Mouse (Mus musculus): Measurements from ENCODE around the gene Esr2.

GRCm38 (mm10) chr12:76132591-76132990, 44.5 kb downstream of the Esr2 start:
- TF ChIP-seq POLR2A (IDR thresholded peaks at IDR 0.05; ENCODE audit: borderline replicate concordance, insufficient read depth, low read length): no peak
- no peak for TF ChIP-seq CTCF (IDR thresholded peaks at IDR 0.05; ENCODE audit: borderline replicate concordance, insufficient read depth, low read depth, low read length)

Data from cerebellum, adult 2 months (tissue).